Comparison of ENCODE assay signal across 24 mouse cellular contexts in the genomic region with DNA sequence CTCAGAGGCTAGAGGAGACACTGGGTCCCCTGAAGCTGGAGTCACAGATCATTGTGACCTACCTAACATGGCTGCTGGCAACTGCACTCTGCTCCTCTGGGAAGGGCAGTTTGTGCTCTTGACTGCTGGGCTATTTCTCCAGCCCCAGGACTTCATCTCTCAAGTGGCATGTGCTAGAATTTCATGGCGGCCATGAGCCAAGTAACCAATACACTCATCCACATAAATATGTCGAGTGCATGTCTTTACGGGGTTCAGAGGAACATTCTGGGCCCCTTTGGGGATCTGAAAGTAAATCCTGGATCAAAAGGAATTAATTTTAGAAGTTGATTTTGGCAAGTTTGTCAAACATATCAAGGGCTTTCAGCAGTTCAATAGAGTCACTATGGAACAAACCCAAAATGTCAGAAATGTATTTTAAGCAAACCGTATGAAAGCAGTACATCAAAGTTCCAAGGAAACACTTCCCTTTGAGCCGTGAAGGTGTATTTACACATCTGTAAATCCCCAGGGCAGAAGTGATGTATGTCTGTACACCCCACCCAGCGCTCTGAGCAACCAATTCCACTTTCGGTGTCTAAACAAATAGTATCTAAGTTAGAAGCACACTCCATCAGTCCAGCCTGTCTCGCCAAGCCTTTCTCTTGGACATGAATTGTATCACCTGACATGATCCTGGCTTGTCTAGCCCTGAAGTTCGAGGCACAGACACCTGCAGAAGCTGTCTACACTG. TPM values are rescaled to one million over a fixed set of nuclear protein-coding genes. Genes with fewer than 3 reads are reported as not detected.
DNase-seq lines count a peak whose midpoint lies in the region; ATAC-seq lines count a peak whose summit lies in the region.
"Had no signal": no experiment of that assay in that cellular context is flagged by ENCODE, and none has a peak within 500 bp of the region (broad histone marks: within the 10 kb centered on the region; RNA-seq: fewer than 3 reads in every experiment).

No protein-coding gene starts in this region.

- 56% methylated on average over 9 of the region's 9 CpGs for WGBS in embryonic facial prominence, embryonic 14.5 days
- 88% methylated on average over 9 of the region's 9 CpGs for WGBS in embryonic facial prominence, embryonic 10.5 days
- WGBS in stomach, embryonic 16.5 days: 46% methylated on average over 9 of the region's 9 CpGs

- H3K27me3 ChIP-seq in embryonic facial prominence, embryonic 14.5 days (replicated peaks; ENCODE audit: control insufficient read depth, insufficient read depth, low read length): no peaks in the 10 kb centered on the region; the same call in 1 of the 2 replicates
- H3K27me3 ChIP-seq in embryonic facial prominence, embryonic 10.5 days (replicated peaks; ENCODE audit: low read depth, poor library complexity, severe bottlenecking): no peaks in the 10 kb centered on the region
- no peaks in the 10 kb centered on the region for H3K27me3 ChIP-seq in stomach, embryonic 16.5 days (ENCODE audit: control insufficient read depth, insufficient read depth, low read length)
- H3K27me3 ChIP-seq: forebrain, embryonic 15.5 days; hindbrain, embryonic 12.5 days; Patski had no signal

- H3K9ac ChIP-seq in embryonic facial prominence, embryonic 14.5 days (ENCODE audit: low read depth, low read length): no peak overlapping the region
- no peak overlapping the region for H3K9ac ChIP-seq in stomach, embryonic 16.5 days (ENCODE audit: low read length)
- H3K9ac ChIP-seq: forebrain, embryonic 15.5 days; hindbrain, embryonic 12.5 days had no signal

- ATAC-seq in embryonic facial prominence, embryonic 14.5 days (ENCODE audit: low read depth): no peak
- peak; percentile 59; the same call in 1 of the 2 replicates for ATAC-seq in stomach, embryonic 16.5 days (ENCODE audit: insufficient read depth, low FRiP score)
- ATAC-seq: activated CD4-positive, CD25-positive, alpha-beta regulatory T cell, adult 4 months; forebrain, embryonic 15.5 days; Patski had no signal

- H3K27ac ChIP-seq in embryonic facial prominence, embryonic 14.5 days (replicated peaks; ENCODE audit: low read depth, low read length): no peak overlapping the region
- no peak overlapping the region for H3K27ac ChIP-seq in embryonic facial prominence, embryonic 10.5 days (replicated peaks)
- H3K27ac ChIP-seq in stomach, embryonic 16.5 days (ENCODE audit: low read length): no peak overlapping the region
- H3K27ac ChIP-seq: forebrain, embryonic 15.5 days; heart, embryonic 10.5 days; hindbrain, embryonic 12.5 days had no signal

- H3K9me3 ChIP-seq in embryonic facial prominence, embryonic 14.5 days (ENCODE audit: control insufficient read depth, low read length): no peaks in the 10 kb centered on the region
- no peaks in the 10 kb centered on the region for H3K9me3 ChIP-seq in embryonic facial prominence, embryonic 10.5 days
- H3K9me3 ChIP-seq in stomach, embryonic 16.5 days (replicated peaks; ENCODE audit: control insufficient read depth, low read length): no peaks in the 10 kb centered on the region
- H3K9me3 ChIP-seq: forebrain, embryonic 15.5 days; heart, embryonic 10.5 days; hindbrain, embryonic 12.5 days had no signal

- H3K4me2 ChIP-seq in embryonic facial prominence, embryonic 14.5 days (ENCODE audit: low read depth, low read length): no peak overlapping the region
- H3K4me2 ChIP-seq in stomach, embryonic 16.5 days (ENCODE audit: low read depth, low read length): no peak overlapping the region
- H3K4me2 ChIP-seq: forebrain, embryonic 15.5 days; hindbrain, embryonic 12.5 days had no signal

- 0 out of 2 replicates have a peak, but pooled peaks cover 5% of the 10 kb centered on the region for H3K4me1 ChIP-seq in embryonic facial prominence, embryonic 14.5 days (ENCODE audit: control insufficient read depth, insufficient read depth, low read length)
- peaks cover 12% of the 10 kb centered on the region for H3K4me1 ChIP-seq in embryonic facial prominence, embryonic 10.5 days
- H3K4me1 ChIP-seq in stomach, embryonic 16.5 days (ENCODE audit: control insufficient read depth, insufficient read depth, low read length): no peaks in the 10 kb centered on the region

- no peak overlapping the region for H3K4me3 ChIP-seq in embryonic facial prominence, embryonic 14.5 days (ENCODE audit: low read depth, low read length)
- H3K4me3 ChIP-seq in embryonic facial prominence, embryonic 10.5 days: no peak overlapping the region
- no peak overlapping the region for H3K4me3 ChIP-seq in stomach, embryonic 16.5 days (replicated peaks; ENCODE audit: low read length)
- H3K4me3 ChIP-seq: forebrain, embryonic 15.5 days; heart, embryonic 10.5 days; hindbrain, embryonic 12.5 days had no signal

- H3K36me3 ChIP-seq in embryonic facial prominence, embryonic 14.5 days (ENCODE audit: control insufficient read depth, insufficient read depth, low read length): no peaks in the 10 kb centered on the region
- no peaks in the 10 kb centered on the region for H3K36me3 ChIP-seq in embryonic facial prominence, embryonic 10.5 days (replicated peaks)
- H3K36me3 ChIP-seq in stomach, embryonic 16.5 days (ENCODE audit: control insufficient read depth, insufficient read depth, low read length): no peaks in the 10 kb centered on the region
- H3K36me3 ChIP-seq: forebrain, embryonic 15.5 days; heart, embryonic 10.5 days; hindbrain, embryonic 12.5 days had no signal

- peak; percentile 50 for DNase-seq in embryonic facial prominence, embryonic 14.5 days (ENCODE audit: low spot score)
- no peak for DNase-seq in embryonic facial prominence, embryonic 10.5 days (ENCODE audit: low spot score)
- DNase-seq in A20 (ENCODE audit: low read depth, low spot score): peak; percentile 0
- DNase-seq in lung, postnatal 10 days: peak; percentile 21
- DNase-seq in layer of hippocampus, adult 9-11 months: no peak
- no peak for DNase-seq in urinary bladder, postnatal 25 days (ENCODE audit: low spot score)
- DNase-seq: adrenal gland, postnatal 14 days; cerebellum, adult 11-12 months; cerebellum, adult 9-10 months; cerebellum, postnatal 36 days; gastrocnemius, postnatal 10 days; heart, adult 18-20 months; heart, postnatal 10 days; heart, postnatal 4 days had no signal

RNA-seq across cellular contexts. Expression of a gene that starts 45.9 kb away (rescaled TPM):
- polyA plus RNA-seq in embryonic facial prominence, embryonic 14.5 days (2014; fragmentation: Nextera tagmentation; extraction: Ambion mirVana): 0.11 TPM in 1 of 2 replicates, not detected in the other
- polyA plus RNA-seq in embryonic facial prominence, embryonic 10.5 days (2016; fragmentation: Nextera tagmentation; extraction: Ambion mirVana): not detected in 2 replicates
- polyA plus RNA-seq in stomach, embryonic 16.5 days (2015; fragmentation: Nextera tagmentation; extraction: Ambion mirVana): not detected in 2 replicates
- polyA plus RNA-seq: C2C12; embryonic facial prominence, embryonic 11.5 days; forebrain, embryonic 11.5 days; forebrain, embryonic 15.5 days; heart, embryonic 10.5 days; heart, embryonic 14.5 days; hindbrain, embryonic 12.5 days; Patski had no signal

Comparison
In these comparisons a context has a peak if more than half of its experiments do, and no peak if none do; other contexts are left out.
1. DNase-seq: peak in embryonic facial prominence, embryonic 14.5 days (single experiment), A20 (single experiment) and lung, postnatal 10 days (single experiment); none in embryonic facial prominence, embryonic 10.5 days (single experiment), layer of hippocampus, adult 9-11 months (single experiment) and urinary bladder, postnatal 25 days (single experiment).